Mouse (Mus musculus) hematopoietic multipotent progenitor cell, adult 10-12 weeks (in vitro differentiated cells): ENCODE data around the gene Apob. TPM values are rescaled to one million over a fixed set of nuclear protein-coding genes. Genes with fewer than 3 reads are reported as not detected.

Source experiments
- polyA plus RNA-seq: library from polyadenylated mRNA; stranded (reverse); fragments of >175 nt; gene quantifications from 2 replicates; pipeline ENCODE4 v1.2.3, GENCODE M21; 2012; ENCODE audit warnings: low replicate concordance

Apob gene
- not detected in 2 replicates for polyA plus RNA-seq

GRCm38 (mm10) chr12:7977466-7978189 lies at the start of gene Apob:
Gene Apob (plus strand): TSS chr12:7977648.

Other genes starting within 250 kb of the Apob start
- gene Ldah, start 230.5 kb downstream of the Apob start, polyA plus RNA-seq: 3.7 and 5.1 TPM in 2 replicates